Comparison of ENCODE assay signal across 8 mouse cellular contexts in genomic region chr17:25272326-25272725, GRCm38 (mm10). TPM values are rescaled to one million over a fixed set of nuclear protein-coding genes. Genes with fewer than 3 reads are reported as not detected.
A peak's percentile ranks its signal among the peaks of the same experiment; 100 is the strongest.
DNase-seq lines count a peak whose midpoint lies in the region; ATAC-seq and TF ChIP-seq lines count a peak whose summit lies in the region.

No protein-coding gene starts in this region.

- no peak for DNase-seq in neural tube, embryonic 11.5 days (ENCODE audit: low spot score)
- DNase-seq in neural tube, embryonic 10.5 days (ENCODE audit: extremely low spot score, low spot score) = no peak
- DNase-seq in c-Kit-positive CD71-positive TER-119-positive erythroid progenitor cells, embryonic 14.5 days (ENCODE audit: low spot score) = peak; percentile 64
- peak; percentile 56 for DNase-seq in induced T-regulatory cell, adult 2 months (ENCODE audit: low read depth)
- DNase-seq in liver, postnatal 0 days = peak; percentile 46
- DNase-seq in spleen, postnatal 36 days (ENCODE audit: low spot score in 2 of 2) = peak; percentile 15 to 44
- DNase-seq in cerebellum, adult 9-10 months = no peak
- no peak for DNase-seq in layer of hippocampus, postnatal 36 days

- peak overlapping the region; percentile 100 for H3K9ac ChIP-seq in neural tube, embryonic 11.5 days (ENCODE audit: low read length)
- peak overlapping the region; percentile 97 for H3K9ac ChIP-seq in liver, postnatal 0 days (replicated peaks)

- peaks cover 16% of the 10 kb centered on the region for H3K36me3 ChIP-seq in neural tube, embryonic 11.5 days (ENCODE audit: control insufficient read depth, insufficient read depth, low read length)
- H3K36me3 ChIP-seq in liver, postnatal 0 days (replicated peaks; ENCODE audit: insufficient read depth, low read length) = peaks cover 23% of the 10 kb centered on the region

- WGBS in neural tube, embryonic 11.5 days = 2% methylated on average over 10 of the region's 10 CpGs
- WGBS in liver, postnatal 0 days (ENCODE audit: insufficient replicate concordance) = under 1% methylated on average over 10 of the region's 10 CpGs

- peak overlapping the region; percentile 100 for H3K4me3 ChIP-seq in neural tube, embryonic 11.5 days (ENCODE audit: low read depth, low read length)
- H3K4me3 ChIP-seq in liver, postnatal 0 days (ENCODE audit: low read depth, low read length) = peak overlapping the region; percentile 83

- ATAC-seq in neural tube, embryonic 11.5 days (ENCODE audit: insufficient read depth, low FRiP score, low TSS enrichment) = no peak
- no peak for ATAC-seq in liver, postnatal 0 days

- no peak for TF ChIP-seq EP300 in liver, postnatal 0 days (IDR thresholded peaks at IDR 0.05; ENCODE audit: low read depth)

- no peak for TF ChIP-seq CTCF in liver, postnatal 0 days (IDR thresholded peaks at IDR 0.05; ENCODE audit: low read depth)

- peak overlapping the region; percentile 89 for H3K4me2 ChIP-seq in neural tube, embryonic 11.5 days (ENCODE audit: low read depth)
- H3K4me2 ChIP-seq in liver, postnatal 0 days (ENCODE audit: low read depth, low read length) = peak overlapping the region; percentile 87

- no peaks in the 10 kb centered on the region for H3K9me3 ChIP-seq in neural tube, embryonic 11.5 days (ENCODE audit: control insufficient read depth, low read length)
- H3K9me3 ChIP-seq in liver, postnatal 0 days (ENCODE audit: low read length) = no peaks in the 10 kb centered on the region

- H3K27me3 ChIP-seq in neural tube, embryonic 11.5 days (ENCODE audit: control insufficient read depth, insufficient read depth, low read length) = no peaks in the 10 kb centered on the region
- H3K27me3 ChIP-seq in liver, postnatal 0 days (ENCODE audit: insufficient read depth, low read length) = no peaks in the 10 kb centered on the region

- peaks cover 20% of the 10 kb centered on the region for H3K4me1 ChIP-seq in neural tube, embryonic 11.5 days (ENCODE audit: control insufficient read depth, insufficient read depth, low read length)
- H3K4me1 ChIP-seq in liver, postnatal 0 days (ENCODE audit: insufficient read depth) = peaks cover 32% of the 10 kb centered on the region

- H3K27ac ChIP-seq in neural tube, embryonic 11.5 days (ENCODE audit: low read depth, low read length) = no peak overlapping the region; the same call in 1 of the 2 replicates
- peak overlapping the region; percentile 99 for H3K27ac ChIP-seq in liver, postnatal 0 days (ENCODE audit: low read depth)

RNA-seq across cellular contexts. Expression of gene Ube2i, which starts 2.1 kb away (rescaled TPM):
- polyA plus RNA-seq in neural tube, embryonic 11.5 days (2014; fragmentation: Nextera tagmentation; extraction: Ambion mirVana) = 774 and 803 TPM in 2 replicates
- 155 and 164 TPM in 2 replicates for polyA plus RNA-seq in liver, postnatal 0 days (2015; fragmentation: Nextera tagmentation; extraction: Ambion mirVana)
- 100 to 1,000 TPM; 234 to 241 TPM for total RNA-seq in layer of hippocampus, postnatal 36 days (2021)

RNA-seq across cellular contexts. Expression of gene Baiap3, which starts 16.2 kb away (rescaled TPM):
- polyA plus RNA-seq in neural tube, embryonic 11.5 days (2014; fragmentation: Nextera tagmentation; extraction: Ambion mirVana) = 1.4 and 1.8 TPM in 2 replicates
- polyA plus RNA-seq in liver, postnatal 0 days (2015; fragmentation: Nextera tagmentation; extraction: Ambion mirVana) = 0.54 and 0.58 TPM in 2 replicates
- total RNA-seq in layer of hippocampus, postnatal 36 days (2021) = 1 to 10 TPM; 6.2 to 7.7 TPM

RNA-seq across cellular contexts. Expression of gene Prss34, which starts 25.9 kb away (rescaled TPM):
- 0.25 TPM in 1 of 2 replicates, not detected in the other for polyA plus RNA-seq in neural tube, embryonic 11.5 days (2014; fragmentation: Nextera tagmentation; extraction: Ambion mirVana)
- 11.1 and 15.4 TPM in 2 replicates for polyA plus RNA-seq in liver, postnatal 0 days (2015; fragmentation: Nextera tagmentation; extraction: Ambion mirVana)
- total RNA-seq in layer of hippocampus, postnatal 36 days (2021) = not detected

RNA-seq across cellular contexts. Expression of gene Tsr3, which starts 32.4 kb away (rescaled TPM):
- polyA plus RNA-seq in neural tube, embryonic 11.5 days (2014; fragmentation: Nextera tagmentation; extraction: Ambion mirVana) = 59.8 and 63.6 TPM in 2 replicates
- 19.1 and 19.7 TPM in 2 replicates for polyA plus RNA-seq in liver, postnatal 0 days (2015; fragmentation: Nextera tagmentation; extraction: Ambion mirVana)
- total RNA-seq in layer of hippocampus, postnatal 36 days (2021) = 10 to 100 TPM; 23.5 to 25.5 TPM

RNA-seq across cellular contexts. Expression of gene Gnptg, which starts 32.4 kb away (rescaled TPM):
- polyA plus RNA-seq in neural tube, embryonic 11.5 days (2014; fragmentation: Nextera tagmentation; extraction: Ambion mirVana) = 51.9 and 58.7 TPM in 2 replicates
- polyA plus RNA-seq in liver, postnatal 0 days (2015; fragmentation: Nextera tagmentation; extraction: Ambion mirVana) = 21.2 and 22.8 TPM in 2 replicates
- 10 to 100 TPM; 67.3 to 72.2 TPM for total RNA-seq in layer of hippocampus, postnatal 36 days (2021)

Comparison
In these comparisons a context has a peak if more than half of its experiments do, and no peak if none do; other contexts are left out.
1. DNase-seq: peak in c-Kit-positive CD71-positive TER-119-positive erythroid progenitor cells, embryonic 14.5 days (single experiment), induced T-regulatory cell, adult 2 months (single experiment), liver, postnatal 0 days (single experiment) and spleen, postnatal 36 days (2 of 2); none in neural tube, embryonic 11.5 days (single experiment), neural tube, embryonic 10.5 days (single experiment), cerebellum, adult 9-10 months (single experiment) and layer of hippocampus, postnatal 36 days (0 of 2).